Mouse (Mus musculus) cerebellum, adult 8-10 months (tissue): Measurements from ENCODE around the gene Aurka.

Source experiments
- DNase-seq: peaks from one replicate; pipeline ENCODE4 v3.0.0; 2022

Gene Aurka

DNA sequence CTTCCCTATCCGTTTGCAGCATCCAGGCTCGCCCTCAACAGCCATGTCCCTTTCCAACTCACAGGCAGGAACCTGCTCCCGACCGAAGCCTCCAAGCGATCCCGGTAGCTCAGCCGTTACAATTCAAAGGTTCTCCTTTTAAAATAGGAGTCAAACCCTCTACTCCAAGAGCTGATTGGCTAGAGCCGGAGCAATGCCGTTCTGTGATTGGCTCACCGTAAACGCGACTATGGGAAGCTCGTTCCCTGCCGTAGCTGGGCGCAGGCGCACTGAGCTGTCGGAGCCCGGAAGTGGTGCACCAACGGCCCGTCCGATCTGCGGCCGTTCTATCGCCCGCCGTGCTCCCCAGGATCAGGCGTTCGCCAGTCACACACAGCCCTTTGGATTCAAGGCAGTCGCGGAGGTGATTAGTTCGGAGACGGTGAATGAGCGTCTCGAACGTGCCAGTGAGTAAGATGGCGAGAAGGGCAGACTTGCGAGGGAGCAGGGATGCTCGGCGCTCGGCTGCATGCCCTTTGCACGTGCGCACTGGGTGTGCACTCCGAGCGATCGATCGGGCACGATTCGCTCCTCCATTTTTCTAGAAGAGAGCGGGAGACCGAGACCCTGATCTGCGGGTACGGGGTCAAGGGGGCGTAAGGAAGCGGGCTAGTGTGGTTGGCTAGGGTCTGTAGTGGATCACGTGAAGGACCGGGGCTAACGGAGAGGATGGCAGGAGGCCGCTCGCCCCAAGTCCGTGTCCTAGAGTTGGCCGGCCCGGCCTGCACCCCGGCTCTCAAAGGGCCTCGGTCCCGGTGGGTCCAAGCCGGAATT lies at the start of gene Aurka, which contains the start of gene Cstf1:
Aurka (minus strand) TSS at position 125 of the 813 bp plus-strand sequence.
Cstf1 (plus strand) TSS at position 271 of the 813 bp plus-strand sequence.
- peak; percentile 96 for DNase-seq

DNA sequence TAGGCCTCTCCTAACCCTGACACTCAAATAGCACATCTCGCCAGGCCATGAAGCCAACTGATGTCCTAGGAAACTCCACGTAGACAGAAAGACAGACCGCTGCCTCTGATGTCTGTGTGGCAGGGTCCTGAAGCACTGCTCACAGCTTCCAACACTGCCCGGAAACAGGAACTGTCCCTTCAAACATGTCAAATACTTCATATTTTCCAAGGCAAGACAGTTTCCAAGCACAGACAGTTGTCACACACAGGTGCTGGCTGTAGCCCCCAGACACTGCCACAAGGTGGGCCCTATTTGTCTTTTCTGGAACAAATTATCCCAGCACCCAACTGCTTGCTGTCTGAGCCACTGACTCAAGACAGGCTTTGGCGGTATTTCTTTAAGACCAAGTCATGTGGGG lies 47.9 kb upstream of the Aurka start:
- DNase-seq, result no peak

DNA sequence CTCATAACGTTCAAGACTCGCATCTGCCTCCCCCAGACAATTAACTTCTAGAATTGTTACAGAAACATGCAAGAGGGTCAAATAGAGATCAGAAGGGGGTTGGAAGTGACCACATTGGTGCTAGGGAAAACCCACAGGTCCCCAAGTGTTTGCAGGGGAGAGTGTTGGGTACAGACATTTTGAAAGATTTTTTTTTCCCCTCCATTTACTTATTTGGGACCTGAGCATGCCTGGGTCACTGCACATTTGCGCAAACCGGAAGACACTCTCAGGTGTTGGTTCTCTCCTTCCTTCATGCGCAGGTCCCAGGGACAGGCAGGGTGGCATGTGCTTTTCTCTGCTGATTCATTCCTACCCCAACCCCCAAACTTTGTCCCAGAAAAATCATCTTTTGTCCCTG lies 46.5 kb upstream of the Aurka start:
- no peak for DNase-seq

DNA sequence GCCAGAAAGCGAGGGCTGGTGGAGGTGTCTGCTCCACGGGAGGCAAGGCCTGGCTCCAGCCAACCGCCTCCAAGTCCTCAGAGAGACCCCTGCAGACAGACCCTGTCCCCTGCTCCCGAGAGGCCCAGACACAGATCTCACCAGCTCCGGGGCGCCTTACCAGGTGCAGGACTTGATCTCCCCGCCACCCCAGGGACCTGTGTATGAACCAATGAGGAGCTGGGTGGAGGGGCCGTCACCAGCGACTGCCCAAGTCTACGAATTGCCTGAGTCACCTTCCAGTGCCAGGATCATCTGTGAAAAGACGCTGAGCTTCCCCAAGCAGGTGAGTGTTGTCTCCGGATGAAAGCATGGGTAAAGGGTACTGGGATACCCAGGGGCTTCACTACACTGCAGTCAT lies 45.9 kb upstream of the Aurka start:
- no peak for DNase-seq

DNA sequence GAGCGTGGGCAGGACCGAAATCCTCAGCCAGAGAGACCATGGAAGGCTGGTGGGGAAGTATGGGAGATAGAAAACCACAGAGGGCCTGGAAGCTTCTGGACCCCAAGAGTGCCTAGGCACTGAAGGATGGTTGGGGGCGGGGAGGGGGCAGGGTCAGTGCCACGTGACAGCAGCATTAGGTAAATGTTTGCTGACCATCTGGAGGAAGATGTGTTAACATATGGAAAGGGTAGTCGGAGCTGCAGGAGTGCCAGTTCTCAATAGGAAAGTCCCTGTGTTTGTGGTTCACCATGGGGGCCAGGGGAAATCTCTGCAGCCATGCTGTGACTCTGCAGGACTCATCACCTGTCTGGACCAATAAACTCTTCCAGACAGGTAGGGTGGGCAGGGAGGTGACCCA lies 43.6 kb upstream of the Aurka start:
- DNase-seq, result no peak

DNA sequence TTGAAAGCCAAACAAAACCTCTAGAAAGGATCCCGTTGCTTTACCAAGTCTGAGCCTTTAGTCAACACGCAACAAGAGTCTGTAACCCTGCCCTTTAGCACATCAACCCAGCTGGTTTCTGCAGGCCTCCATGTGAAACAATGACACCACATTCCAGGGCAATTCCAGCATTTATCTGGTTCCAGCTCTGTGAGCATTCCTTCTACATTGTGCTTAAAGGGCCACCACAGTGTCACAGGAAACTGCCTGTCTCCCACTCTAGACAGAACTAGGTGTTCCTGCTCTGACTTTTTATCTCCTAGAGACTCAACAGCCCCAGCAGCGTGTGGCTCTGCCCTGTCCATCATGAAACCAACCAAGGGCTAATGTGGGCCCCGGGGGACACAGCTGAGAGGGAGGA lies 42.9 kb upstream of the Aurka start:
- DNase-seq, result no peak

DNA sequence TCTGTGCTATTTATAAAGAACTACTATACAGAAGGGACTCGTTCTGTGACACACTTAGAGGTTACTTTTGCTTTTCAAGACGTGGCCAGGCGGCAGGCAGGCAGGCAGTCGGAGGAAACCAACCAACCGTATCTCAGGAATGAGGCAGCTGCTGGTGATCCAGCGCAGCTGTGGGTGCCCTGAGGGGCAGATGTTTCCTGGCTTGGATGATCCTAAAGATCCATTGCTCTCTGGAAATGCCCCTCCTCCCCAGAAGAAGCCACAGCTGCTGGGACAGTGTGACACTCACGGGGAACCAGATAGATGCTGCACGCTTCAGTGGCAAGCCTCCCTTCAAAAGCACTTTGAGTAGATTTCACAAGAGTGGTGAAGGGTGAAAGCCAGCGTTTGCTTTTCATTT lies 42.1 kb upstream of the Aurka start:
- DNase-seq, result no peak

DNA sequence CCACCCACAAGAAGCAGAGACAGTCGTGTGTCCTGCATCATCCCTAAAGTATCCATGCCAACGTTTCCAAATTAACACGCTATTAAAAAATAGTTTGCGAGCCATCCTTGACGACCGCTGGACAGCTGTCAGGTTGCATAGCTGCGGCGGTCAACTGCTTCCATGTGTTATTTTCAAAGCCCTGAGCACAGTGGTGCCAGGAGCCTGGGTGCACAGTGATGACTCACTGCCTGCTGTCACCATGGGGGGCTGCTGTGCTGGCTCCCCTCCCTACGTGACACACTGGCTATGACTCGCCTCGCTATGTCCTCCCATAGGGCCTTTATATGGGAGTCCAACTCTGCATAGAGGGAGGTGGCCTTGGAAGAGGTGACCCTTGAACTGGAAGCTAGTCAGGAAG lies 40.8 kb upstream of the Aurka start:
- no peak for DNase-seq

DNA sequence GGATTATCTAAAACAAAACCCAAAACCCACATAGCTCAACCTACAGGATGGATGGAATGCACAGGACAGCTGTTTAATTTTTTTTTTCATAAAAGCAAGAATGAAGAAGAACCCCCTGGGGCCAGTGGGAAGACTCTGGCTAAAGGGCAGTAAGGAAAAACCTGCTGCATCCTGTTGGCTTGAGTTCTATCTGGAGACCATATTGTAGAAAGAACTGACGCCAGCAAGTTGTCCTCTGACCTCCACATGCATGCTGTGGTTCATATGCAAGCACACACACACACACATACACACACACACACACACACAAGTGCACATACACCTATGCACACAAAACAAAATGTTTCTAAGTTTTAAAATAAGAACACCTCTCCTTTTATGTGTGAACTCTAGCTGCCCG lies 40.4 kb upstream of the Aurka start:
- no peak for DNase-seq

DNA sequence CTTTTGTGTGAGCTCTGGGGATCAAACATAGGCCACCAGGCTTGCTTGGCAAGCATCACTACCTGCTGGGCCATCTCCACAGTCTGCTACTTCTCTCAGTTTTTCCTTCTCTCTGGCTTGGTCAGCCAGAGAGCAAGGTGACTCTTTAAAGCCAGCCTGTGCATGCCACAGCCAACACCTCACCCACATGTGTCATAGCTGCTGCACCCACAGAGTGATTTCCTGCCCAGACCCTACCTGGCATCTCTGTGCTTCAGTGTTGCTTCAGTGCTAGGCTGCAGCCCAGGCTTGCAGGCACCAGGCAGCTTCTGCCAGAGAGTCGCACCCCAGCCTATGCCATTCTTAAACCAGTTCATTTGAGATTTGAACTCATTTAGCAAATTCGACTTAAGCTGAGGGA lies 37.2 kb upstream of the Aurka start:
- DNase-seq, result no peak

DNA sequence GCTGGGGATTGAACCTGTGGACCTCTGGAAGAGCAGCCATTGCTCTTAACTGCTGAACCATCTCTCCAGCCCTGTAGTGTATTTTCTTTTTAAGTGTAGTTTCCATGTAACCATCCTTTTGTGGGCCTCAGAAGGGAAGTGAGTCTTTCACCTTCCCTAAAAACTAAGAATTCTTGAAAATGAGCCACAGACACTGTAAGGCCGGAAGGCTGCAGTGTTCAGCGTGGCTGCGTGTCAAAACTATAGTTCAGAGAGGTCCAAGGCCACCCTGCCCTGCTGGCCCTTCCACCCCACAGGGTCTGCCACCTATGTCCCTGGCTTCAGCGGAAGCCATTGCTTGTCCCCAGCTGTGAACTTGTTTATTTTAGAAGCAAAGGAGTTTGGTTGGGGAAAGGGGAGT lies 35.8 kb upstream of the Aurka start:
- DNase-seq, result no peak

DNA sequence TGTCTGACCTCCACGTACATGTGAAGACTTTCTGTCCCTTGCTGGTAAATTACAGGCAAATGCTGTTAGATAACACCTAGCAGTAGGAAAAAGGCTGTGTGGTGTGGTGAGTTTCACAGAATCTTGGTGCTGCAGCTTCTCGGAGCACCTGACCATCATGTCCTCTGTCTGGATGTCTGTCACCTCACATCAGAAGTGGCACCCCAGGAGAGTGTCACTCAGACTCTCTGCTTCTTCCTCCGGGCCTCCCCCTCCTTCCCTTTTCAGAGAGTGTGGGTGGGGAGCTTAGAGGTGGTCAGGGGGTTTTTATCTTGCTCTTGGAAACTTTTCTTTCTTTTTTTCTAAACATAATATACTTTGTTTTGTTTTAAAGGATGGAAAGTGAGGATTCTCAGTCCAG lies 34.7 kb upstream of the Aurka start:
- no peak for DNase-seq

DNA sequence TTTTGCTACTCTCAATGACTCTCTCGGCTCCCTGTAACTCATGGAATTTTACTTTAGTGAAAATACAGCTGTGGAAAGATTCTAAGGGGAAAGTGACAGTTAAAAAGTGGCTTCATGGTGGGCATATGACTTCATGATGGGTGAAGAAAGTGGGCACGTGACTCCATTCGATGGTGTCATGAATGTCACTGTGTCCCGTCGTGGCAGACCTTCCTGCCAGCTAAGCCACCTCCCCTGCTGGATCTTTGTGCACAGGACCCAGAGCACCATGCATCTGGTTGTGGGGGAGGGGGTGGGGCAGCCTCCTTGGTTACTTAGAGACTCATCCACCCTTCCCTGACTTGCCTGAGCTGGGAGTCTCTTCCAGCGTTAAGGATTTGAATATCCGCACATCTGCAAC lies 33.9 kb upstream of the Aurka start:
- no peak for DNase-seq

DNA sequence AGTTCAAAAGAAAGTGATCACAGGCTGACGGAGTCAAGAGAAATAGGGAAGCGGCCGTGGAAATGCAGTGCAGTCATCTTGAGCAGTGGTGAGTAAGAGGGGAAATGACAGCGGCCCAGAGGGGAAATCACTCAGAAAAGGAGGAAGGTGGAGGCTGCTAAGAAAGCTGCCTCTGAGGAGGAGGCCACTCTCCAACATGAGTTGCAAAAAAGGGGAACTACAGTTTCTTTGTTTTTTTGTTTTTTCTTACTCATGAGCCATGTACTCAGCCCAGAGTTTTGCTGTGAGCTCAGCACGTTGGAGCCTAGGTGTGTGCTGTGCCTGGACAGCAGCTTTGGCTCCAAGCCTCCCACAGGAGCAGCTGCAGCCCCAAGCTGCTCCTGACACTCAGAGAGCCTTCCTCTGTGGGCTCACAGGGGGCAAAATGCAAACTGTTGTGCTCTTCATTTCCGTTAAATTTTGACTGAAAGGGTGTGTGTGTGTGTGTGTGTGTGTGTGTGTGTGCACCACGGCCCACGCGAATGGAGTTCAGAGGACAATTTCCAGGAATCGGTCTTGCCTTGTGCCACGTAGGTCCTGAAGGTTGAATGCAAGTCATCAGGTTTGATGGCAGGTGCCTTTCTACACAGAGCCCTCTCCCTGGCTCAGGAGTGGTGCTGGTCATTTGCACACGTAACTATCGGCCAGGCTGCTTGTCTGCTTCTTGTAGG lies 30.9 kb upstream of the Aurka start:
- DNase-seq, result no peak

DNA sequence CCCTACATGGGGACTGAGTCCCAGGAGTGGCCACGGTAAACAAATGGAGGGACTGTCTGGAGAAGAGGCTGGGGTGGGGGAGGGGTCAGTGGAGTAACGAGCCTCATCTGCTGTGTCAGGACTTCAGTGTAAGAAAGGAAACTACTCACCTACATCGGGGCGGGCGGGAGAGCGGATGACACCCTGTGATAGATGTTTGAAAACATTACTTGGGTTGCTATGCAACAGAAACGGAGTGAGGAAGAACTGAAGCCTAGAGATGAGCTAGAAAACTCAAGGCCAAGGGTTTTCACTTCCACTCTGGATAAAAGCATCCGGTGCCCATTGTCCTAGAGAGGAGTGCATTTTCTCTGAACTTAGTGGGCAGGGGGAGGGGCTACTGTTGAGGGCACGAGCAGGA lies 29.6 kb upstream of the Aurka start:
- DNase-seq, result no peak

DNA sequence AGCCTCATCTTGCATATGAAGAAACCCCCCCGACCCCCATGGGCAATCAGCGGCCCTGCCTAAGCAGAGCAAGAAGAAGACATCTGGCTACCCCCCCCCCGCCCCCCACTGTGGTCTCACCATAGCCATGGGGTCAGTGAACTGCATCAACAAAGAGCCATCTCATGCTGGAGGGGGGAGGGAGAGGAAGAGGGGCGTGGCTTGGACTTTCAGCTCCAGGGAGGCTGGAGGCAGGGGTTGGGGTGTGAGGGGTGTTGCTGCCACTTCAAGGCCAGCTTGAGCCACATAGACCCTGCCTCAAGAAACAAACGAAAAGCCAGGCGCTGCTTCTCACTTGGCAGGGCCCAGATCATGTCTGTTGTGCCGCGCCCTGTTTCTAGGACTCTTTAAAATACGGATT lies 25.6 kb upstream of the Aurka start:
- no peak for DNase-seq

DNA sequence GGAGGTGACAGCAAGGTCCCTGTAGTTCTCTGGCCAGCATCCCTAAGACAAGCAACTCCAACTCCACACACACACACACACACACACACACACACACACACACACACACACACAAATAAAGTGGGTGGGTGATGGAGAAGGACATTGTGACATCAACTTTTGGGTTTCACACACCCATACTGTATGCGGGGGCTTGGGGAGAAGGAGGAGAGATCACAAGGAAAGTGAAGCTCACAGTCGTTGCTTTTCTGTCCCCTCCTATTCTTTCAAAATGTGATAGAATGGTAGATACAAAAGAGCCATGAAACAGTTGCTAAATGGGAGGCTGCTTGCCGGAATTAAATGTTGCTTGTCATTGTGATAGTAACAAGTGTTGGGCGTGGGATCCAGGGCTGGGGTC lies 24.3 kb upstream of the Aurka start:
- DNase-seq, result no peak

DNA sequence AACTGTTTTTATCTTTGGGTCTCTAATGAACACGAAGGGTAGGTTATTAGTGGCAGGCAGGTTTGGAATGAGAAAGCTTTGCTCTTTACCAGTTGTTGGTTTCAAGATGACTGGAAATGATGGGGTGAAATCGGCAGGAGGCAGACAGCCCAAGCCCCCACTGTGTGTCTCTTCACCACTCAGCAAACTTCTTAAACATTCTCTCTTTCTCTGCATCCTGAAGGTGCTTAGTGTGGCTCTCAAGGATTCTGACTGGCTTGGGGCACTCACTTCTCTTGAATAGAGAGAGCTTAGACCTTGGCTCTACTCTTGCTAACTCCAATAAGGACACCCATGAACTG lies 23.7 kb upstream of the Aurka start:
- DNase-seq, result no peak

DNA sequence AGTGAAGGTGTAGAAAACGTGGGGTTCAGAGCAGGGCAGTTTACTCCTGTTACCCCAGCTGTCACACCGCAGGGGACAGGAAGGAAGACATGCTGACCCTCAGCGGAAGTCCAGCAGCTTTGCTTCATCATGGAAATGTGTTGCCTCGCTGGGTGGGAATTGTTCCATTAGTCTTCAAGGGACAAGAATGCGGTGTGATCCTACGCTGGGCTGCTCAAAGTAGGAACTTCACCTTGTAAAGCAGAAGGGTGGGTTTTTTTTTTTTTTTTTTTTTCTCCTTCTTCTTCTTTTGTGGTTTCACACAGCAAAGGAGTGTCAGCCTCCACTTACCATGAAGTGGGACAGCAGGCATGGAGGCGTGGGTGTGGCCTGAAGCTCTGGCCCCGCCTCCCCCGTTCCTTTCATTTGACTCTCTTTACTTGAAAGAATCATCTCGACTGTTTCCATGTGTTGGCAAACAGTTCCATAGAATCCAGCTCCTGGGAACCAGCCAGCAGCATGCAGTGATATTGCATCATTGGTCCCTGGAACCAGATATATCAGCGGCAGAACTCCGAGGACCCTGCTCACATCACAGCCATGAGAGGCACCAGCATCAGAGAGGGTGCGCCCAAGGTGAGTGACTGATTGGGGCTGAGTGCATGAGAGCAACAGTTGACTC lies 23.2 kb upstream of the Aurka start, which contains the start of gene Cass4:
Cass4 (plus strand) TSS at position 404 of the 661 bp plus-strand sequence.
- no peak for DNase-seq

DNA sequence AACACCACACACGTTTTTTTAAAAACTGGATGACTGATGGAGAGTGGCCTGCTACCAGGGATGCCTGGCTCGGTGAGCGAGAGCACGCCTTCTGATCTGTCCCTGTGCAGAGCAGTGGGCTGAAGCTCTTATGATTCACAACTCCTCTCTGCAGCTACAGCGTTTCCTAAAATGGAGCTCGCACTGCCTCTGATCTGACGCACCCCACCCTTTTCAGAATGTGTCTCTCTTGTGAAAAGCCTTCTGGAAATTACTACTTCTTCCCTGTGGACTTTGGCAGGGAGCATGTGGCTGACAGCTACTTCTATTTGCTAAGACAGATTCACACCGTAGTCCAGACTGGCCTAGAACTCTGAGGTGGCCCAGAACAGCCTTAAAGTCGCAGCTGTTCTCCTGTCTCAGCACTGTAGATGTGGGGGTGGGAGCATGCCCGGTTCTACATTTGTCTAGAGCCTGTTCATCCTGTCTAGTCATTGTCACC lies 21.7 kb upstream of the Aurka start:
- no peak for DNase-seq

DNA sequence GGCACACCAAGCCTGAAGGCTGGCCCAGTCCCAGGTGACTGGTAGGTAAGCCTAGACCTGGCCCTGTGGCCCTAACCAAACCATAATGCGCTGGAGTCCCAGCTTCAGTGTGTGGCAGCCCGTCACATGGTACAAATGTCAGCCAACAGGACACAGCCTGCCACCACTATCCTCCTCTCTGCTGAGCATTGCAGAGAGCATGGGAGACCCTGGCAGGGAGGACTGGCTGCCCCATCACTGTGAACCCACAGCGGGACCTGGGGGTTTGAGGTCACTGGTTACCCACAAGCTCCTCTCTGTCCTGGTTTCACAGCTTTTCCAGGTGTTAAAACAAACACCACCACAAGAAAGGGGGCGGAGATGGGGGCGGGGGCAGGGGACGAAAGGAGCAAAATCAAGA lies 20.0 kb upstream of the Aurka start:
- no peak for DNase-seq

DNA sequence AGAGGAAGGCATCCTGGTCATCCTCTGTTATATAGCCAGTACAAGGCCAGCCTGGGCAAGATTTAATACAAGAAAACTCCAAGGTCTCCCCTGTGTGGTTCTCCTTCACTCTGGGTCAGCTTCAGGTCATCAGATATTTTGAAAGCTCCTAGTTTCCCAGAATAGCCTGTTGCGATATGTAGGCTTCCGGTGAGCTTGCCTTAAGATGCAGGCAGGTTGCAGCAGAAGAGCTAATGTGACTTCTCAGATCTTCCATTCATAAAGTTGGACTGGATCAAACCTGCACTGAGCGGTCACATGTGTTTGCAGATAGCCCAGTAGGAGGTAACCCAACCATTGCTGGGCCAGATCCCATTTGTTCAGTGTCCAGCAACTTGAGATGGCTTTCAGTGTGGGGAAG lies 14.4 kb upstream of the Aurka start:
- DNase-seq, result no peak

DNA sequence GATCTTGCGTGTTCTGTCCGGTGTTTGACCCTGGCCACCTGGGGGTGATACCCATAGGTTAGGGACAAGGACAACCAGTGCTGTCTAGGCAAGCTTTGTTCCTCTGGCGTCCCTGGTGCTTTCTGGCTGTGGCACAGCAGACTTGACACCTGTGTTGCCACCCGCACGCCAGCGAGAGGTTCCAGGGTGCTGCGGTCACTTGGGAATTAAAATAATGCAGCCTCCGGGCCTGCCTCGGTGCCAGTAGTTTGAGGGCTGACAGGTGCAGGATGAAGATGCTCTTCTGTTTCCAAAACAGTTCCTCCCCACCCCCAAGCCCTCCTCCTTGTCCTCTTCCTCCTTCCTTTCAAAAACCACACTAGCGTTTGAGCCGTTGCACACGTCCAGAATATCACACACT lies 11.6 kb upstream of the Aurka start:
- no peak for DNase-seq

DNA sequence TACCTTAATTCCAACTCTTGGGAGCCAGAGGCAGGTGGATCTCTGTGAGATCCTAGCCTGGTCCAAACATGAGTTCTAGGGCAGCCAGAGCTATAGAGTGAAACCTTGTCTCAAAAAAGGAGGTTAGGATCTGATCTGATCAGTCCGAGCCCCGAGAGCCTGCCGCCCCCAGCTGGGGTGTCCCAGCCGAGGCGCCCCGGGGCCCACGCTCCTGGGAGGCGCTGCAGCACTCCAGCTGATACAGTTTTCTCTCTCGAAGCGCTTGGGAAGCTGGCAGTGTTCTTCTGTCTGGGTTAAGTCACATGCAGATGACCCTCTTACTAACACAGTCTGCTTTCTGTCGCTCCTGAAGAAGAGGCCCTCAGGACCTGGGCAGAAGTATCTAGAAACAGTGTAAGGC lies 11.0 kb upstream of the Aurka start:
- DNase-seq, result no peak
